Mouse (Mus musculus) ovary, postnatal 14 days (tissue): ENCODE data around the gene Krt12.
A peak's percentile ranks its signal among the peaks of the same experiment; 100 is the strongest.

Source experiments
- DNase-seq: peaks from one replicate; pipeline ENCODE4 v3.0.0; 2022; ENCODE audit warnings: low spot score

The Krt12 gene

DNA sequence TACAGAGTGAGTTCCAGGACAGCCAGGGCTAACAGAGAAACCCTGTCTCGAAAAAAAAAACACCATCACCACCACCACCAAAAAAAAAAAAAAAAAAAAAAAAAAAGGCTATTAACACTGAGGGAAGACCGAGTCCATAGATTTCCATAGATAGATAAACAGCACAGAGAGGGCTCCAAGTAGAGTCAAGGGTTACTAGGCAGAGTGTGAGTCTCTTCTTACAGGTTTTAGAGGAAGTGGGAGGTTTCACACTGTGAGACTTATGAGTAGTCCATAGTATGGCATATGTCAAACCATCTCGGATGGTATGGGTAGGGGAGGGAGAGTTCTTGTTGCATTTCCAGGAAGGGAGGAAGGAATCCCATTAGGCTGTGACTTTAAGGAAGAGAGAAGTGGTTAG lies 24.0 kb downstream of the Krt12 start:
- no peak for DNase-seq

DNA sequence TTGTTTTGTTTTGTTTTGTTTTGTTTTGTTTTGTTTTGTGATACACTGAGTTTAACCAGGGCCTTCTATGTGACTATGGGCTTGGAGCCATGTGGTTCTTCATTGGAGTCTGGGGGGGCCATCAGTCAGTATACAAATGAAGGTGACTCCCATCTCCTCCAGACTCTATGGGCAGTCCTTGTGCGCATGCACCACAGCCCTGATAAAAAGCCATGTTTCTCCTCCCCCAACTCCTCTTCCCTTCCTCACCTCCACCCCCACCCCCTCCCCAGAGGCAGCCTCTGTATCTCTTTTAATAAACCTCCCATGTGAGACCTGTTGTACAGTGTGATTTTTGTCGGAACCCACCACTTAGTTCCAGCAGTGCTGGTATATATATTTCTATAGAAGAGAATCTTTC lies 25.4 kb downstream of the Krt12 start:
- no peak for DNase-seq

DNA sequence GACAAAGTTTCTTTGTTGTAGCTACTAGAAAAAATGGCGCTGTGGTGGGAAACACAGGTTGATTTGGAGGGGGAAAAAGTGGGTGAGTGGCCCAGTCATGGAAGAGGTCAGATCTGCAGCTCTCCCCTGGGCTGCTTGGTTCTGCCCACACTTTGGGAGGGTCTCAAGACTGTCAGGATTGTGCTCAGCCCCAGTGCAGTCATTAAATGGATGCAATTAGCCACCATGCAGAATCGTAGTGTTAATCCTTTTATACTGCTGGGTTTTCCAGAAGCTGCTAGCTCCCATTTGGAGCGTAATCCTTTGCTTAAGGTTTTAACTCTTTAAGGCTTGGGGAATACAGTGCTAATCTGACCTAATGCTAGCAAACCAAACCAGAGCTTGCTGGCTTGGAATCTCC lies 26.0 kb downstream of the Krt12 start:
- DNase-seq, result no peak

DNA sequence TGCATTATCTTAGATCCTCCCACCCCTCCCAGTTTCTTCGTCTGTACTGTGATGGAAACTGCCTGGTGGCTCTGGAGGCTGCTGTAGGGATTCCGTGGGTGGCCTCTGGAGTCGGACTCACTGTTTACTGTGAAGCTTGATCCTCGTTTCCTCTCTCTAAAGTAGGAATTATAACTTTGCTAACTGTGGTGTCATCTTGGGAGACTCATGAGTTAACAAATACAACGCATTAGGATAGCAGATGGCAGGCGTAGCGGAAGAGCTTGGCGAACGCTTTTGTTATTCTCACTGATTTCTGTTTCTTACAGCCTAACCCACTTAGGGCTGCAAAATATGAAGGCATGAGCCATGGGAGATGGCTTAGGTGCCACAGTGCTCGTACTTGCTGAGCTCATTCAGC lies 29.6 kb downstream of the Krt12 start:
- no peak for DNase-seq

DNA sequence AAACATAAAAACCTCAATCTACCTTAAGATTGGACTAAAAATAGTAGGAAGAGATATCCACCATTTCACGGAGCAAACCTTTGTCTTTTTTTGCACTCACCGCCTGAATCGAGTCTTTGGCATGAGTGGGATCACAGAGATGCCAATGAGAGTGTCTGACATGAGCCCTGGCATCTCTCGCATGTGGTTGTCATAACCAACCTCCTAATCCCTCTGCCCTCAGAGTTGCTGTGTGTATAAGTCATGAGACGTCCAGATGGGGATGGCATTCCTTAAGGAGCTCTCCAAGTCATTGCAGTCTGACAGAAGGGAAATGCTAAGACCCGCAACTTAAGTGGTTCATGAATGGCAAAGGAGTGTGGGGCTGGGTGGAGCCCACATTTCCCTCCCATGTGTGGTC lies 30.7 kb downstream of the Krt12 start:
- no peak for DNase-seq

DNA sequence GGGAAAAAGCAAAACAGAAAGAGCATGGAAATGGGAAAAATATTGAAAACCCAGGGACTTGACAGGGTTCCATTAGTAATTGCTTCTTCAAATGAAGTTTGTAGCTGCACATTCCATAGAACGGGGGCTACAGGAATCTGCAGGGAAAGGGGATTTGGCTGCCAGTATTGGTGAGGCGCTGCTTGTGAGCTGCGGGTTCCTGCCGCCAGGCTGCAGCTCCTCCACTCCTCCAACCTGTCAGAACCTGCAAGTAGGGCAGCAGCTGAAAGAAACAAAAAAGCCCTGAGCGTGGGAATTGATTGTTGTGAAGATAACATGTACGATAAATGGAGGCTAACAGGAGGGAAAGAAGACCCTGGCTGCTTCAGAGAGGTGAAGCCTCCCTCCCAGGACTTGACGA lies 31.2 kb downstream of the Krt12 start:
- no peak for DNase-seq

DNA sequence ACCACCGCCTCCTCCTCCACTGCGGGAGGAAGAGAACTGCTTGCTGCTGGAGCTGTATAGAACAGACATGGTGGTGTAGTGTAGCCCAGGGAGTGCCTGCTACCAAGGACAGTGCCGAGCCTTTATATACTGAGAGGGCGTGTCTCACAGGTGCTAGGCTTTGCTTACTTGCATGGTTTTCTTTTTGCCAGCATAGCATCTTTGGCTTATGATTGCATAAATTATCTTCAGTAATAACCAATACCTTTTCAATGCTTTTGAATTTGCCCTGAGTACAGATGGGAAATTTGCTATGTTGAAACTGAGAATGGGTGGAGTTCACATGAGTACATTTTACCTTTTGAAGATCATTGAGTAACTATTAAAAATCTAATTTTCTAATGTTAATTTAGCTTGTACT lies 32.8 kb downstream of the Krt12 start, which contains the start of gene Krt10:
Krt10 (minus strand) TSS at position 101 of the 400 bp plus-strand sequence.
- no peak for DNase-seq

DNA sequence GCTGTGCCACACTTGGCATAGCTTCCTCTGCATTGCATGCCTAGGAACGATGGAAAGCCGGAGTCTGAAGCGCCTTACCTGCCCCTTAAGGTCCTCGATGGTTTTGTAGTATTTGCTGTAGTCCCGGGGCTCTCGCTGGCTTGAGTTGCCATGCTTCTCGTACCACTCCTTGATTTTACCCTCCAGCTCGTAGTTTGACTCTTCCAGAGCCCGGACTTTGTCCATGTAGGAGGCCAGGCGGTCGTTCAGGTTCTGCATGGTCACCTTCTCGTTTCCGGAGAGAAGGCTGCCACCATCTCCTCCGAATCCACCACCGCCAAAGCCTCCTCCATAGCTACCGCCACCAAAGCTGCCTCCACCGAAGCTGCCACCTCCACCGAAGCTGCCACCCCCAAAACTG lies 33.4 kb downstream of the Krt12 start:
- no peak for DNase-seq

DNA sequence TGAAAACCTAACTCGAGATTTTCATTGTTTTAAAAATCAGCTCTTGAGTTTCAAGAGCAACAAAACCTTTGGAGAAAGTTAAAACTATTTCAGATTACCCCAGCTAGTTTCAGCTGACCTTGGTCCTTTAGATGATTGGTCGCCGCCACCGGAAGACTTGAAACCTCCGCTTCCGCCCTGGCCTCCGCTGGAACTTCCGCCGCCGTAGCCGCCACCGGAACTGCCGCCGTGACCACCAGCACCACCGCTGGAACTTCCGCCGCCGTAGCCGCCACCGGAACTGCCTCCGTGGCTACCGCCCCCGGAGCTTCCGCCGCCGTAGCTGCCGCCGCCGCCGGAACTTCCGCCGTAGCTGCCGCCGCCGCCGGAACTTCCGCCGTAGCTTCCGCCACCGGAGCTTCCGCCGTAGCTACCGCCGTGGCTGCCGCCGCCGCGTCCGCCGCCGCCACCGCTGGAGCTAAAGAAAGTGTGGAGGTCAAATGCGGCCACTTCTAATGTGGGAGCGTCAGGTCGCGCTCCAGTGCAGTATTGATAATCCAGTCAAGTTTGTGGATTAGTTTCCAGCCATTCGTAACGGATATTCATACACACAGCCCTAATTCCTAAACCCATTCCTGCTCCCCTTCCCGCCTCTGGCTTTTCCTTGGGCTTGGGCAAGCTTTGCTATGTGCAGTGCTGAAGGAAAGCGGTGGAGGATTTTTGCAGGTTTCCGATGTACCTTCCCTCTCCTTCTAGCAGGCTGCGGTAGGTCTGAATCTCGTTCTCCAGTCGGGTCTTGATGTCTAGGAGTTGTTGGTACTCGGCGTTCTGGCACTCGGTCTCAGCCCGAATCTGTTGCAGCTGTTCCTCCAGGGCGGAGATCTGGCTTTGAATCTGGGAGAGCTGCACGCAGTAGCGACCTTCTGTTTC lies 36.0 kb downstream of the Krt12 start:
- DNase-seq, result peak; percentile 82

DNA sequence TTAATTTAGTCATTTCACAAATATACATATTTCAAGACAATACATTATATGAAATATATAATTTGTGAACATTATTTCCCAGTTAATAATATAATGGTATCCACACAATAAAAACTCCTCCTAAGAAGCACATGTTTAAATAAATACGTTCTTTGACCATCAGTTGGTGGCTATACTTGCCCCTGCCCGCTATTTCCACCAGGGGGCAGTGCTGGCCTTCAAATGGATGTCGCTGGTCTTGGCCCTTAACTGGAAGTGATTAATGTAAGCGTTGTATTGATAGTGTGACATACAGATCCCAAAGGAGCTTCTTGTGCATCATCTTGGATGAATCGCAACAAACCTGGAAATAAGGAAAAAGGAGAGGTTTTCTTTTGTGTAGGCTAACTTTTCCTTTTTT lies 42.5 kb downstream of the Krt12 start:
- peak; percentile 69 for DNase-seq

DNA sequence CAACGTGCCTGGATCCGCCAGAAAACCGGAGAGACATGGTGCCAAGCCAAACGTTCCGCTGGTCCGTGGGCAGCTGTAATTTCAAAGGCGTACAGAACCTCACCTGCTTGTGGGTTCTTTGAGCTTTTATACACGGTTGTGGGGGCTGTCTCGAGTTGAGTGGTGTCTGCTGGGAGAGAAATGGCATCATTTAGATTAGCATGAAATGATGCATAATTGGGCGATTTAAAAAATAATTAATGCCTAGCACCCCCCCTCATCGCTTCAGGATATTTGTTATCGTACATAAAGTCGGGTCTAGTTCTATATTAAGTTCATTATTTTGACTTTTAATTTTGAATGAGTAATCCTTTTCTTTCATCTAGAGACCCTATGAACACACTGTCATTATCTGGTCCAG lies 47.3 kb downstream of the Krt12 start, which contains the start of gene Krt28:
Krt28 (minus strand) TSS at position 101 of the 400 bp plus-strand sequence.
- DNase-seq, result no peak

DNA sequence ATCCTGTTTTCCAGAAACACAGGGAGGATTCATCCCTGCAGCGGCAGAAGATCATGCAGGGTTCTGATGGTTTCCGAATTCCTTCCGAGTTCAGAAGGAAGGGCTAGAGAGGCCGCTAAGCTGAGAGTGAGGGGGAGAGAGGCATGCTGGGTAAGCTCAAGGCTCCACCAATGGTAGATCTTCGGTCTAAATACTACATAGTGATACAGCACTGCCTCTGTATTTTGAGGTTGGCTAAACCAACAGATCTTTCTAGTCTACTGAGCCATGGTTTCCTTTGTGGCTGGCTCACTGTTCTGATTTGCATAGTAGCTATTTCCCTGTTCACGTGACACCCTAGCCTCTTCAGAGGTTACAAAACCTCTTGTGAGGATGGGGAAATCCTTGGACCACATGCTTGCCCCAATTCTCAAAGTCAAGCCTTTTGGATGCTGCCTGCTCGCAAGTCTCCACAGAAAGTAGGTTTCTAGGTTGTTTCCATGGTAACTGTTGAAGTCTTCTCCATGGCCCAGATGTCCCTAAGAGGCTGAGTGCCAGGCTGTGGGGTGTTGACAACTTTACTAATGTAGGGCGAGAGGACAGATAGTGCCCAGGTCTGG lies 52.1 kb downstream of the Krt12 start:
- DNase-seq, result no peak

DNA sequence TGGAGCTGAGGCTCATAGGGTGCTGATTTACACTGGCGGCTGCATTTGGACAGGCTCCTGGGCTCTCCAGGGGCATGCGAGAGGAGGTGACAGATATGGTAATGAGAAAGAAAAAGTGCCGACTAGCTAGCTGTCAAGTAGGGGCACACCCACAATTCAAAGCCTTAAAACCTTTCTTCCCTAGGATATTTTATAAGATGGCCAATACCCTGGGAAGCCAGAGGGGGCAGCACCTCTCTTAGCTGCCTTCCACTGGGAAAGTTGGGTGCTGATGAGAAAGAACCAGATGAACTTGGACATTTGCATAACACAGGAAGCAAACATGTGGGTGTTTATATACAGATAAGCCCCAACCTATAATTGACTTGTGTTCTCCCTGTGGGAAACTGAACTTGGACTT lies 52.8 kb downstream of the Krt12 start:
- DNase-seq, result no peak

DNA sequence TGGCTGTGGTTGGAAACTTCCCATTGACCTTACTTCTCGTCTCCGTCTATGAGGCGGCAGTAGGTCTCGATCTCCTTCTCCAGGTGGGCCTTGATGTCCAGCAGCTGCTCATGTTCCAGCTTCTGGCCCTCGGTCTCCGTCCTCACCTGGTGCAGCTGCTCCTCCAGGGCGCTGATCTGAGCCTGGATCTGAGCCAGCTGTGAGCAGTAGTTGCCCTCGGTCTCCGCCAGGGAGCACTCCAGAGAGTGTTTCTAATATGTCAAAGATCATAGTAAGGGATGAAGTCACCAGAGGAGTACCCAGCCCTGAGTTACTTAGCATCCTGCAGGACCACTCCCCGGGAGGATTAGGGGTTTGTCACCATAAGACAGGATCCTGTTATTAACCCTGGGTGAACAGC lies 55.3 kb downstream of the Krt12 start:
- peak; percentile 15 for DNase-seq
